Mouse (Mus musculus): ENCODE data around the gene Fas. TPM values are rescaled to one million over a fixed set of nuclear protein-coding genes. Genes with fewer than 3 reads are reported as not detected.

Gene Fas
- total RNA-seq, 2 experiments from 2014 or later = 1.6 to 3.5 TPM

GRCm38 (mm10) chr19:34369551-34369950, 79.1 kb downstream of the Fas start:
- DNase-seq = no peak

- no peak for DNase-seq
These were observed 79.9 kb downstream of the Fas start for GRCm38 (mm10) chr19:34370397-34370796.

Other genes with a start within 250 kb of the Fas start
- not detected for gene Lipn, start 223.3 kb upstream of the Fas start, total RNA-seq (2021)
- under 1 TPM in 1 of 2 experiments, not detected in 1; 0.51 TPM for gene Lipm, start 189.7 kb upstream of the Fas start, total RNA-seq (2021)
- gene Ankrd22, start 124.6 kb upstream of the Fas start, total RNA-seq (2021) = not detected
- 10 to 100 TPM; 20.4 to 20.8 TPM for gene Stambpl1, start 98.4 kb upstream of the Fas start, total RNA-seq (2021)
- 10 to 100 TPM; 13.7 to 16.7 TPM for gene Acta2, start 35.1 kb upstream of the Fas start, total RNA-seq (2021)
- 1 to 10 TPM in 1 of 2 experiments, under 1 TPM in 1; 0.50 to 1.2 TPM for gene Ch25h, start 184.5 kb downstream of the Fas start, total RNA-seq (2021)
- gene Lipa, start 236.8 kb downstream of the Fas start, total RNA-seq (2021) = 10 to 100 TPM; 20.2 to 20.5 TPM